Mouse (Mus musculus) limb, embryonic 13.5 days (tissue): ENCODE results near the gene Lrch1. TPM values are rescaled to one million over a fixed set of nuclear protein-coding genes. Genes with fewer than 3 reads are reported as not detected.

Experiments
- polyA plus RNA-seq: library from polyadenylated mRNA; unstranded; fragments of >200 nt; fragmentation: Nextera tagmentation; extraction: Ambion mirVana; gene quantifications from 2 replicates; pipeline ENCODE4 v1.2.1, GENCODE M21; 2015

Gene Lrch1
- polyA plus RNA-seq, 1 experiment from 2014 or later = 14.6 TPM

Other genes with a start within 250 kb of the Lrch1 start
- gene Esd, start 215.6 kb downstream of the Lrch1 start, polyA plus RNA-seq = 330 and 342 TPM in 2 replicates
- 1.9 and 2.5 TPM in 2 replicates for gene Rubcnl, start 68.2 kb upstream of the Lrch1 start, polyA plus RNA-seq
- not detected in 2 replicates for gene Lrrc63, start 183.0 kb upstream of the Lrch1 start, polyA plus RNA-seq
- gene Lcp1, start 183.2 kb upstream of the Lrch1 start, polyA plus RNA-seq = 24.8 and 26.4 TPM in 2 replicates